Mouse (Mus musculus) naive thymus-derived CD4-positive, alpha-beta T cell, adult 2 months (primary cell): Measurements from ENCODE around the gene Dnajb3.
A peak's percentile ranks its signal among the peaks of the same experiment; 100 is the strongest.

Source experiments
- DNase-seq: peaks from one replicate; pipeline ENCODE4 v3.0.0-alpha.2; 2011; ENCODE audit warnings: low read depth

Dnajb3 gene

DNA sequence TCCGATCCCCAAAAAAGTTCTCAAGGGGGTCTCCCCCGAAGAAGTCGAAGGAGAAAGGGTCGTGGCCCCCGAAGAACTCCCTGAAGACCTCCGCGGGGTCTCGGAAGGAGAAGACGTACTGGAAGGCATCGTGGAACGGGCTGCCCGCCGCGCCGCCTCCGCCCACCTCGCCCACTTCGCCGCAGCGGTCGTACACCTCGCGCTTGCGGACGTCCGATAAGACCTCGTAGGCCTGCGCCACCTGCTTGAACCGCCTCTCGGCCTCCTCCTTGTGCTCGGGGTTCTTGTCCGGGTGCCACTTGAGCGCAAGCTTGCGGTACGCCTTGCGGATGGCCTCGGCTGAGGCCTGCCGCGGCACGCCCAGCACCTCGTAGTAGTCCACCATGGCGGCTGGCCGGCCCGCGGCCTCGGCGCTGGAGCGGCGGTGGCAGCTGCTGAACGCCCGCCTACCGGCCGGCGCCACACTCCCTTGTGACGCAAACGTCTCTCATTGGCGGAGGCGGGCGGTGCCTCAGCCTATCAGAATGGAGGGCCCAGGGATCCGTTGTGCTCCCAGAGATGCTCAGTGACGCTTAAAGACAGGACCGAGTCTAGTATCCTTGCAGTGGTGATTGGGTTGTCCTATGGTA is at the start of gene Dnajb3:
Gene Dnajb3 (minus strand): TSS at position 489 of the 629 bp plus-strand sequence.
- DNase-seq = peak; percentile 64

DNA sequence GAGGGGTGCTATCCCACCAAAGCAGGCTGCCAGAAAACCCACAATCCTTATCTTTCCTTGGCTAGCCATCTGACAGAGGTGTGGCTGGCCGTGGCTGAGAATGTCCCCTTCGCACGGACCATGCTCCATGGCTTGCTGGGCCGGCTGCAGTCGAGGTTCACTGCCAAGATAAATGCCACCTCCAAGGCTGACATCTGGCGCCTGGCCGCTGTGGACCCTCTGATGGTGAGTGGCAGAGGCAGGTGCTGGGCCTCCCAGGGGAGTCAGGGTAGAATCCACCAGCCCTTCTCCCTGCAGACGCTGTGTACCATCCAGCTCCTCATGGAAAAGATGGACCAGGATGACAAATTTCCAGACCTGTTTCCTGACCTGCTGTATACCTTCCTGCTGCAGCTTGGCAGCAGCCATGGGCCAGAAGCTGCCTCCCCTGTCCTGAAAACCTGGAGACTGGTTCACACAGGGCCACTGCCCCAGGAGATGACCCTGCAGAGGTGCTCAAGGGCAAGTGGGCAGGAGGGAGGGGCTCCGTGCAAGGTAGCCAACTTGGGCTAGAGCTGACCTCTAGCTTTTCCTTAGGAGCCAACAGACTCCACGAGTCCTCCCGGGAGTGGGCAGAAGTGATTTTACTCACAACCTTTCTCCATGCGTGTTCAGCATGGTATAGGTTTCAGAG is 49.3 kb upstream of the Dnajb3 start:
- no peak for DNase-seq

DNA sequence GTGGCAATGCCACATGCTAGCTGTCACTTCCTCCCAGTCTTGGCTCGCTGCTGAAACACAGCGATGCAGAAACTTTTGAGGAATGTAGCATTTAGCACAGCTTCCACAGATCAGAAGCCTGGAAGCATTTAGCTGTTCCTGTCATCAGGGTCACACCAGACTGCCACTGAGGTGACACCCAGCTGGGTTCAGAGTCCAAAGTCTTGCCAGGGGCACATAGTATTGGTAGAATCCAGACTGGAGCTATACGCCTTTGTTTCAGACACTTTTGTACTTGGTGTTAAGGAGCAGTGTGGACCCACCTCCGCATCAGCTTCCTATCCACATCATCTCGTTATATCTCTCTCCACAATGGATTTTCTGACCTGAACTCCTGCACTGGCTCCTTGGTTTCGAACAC is 48.0 kb upstream of the Dnajb3 start:
- DNase-seq = no peak

DNA sequence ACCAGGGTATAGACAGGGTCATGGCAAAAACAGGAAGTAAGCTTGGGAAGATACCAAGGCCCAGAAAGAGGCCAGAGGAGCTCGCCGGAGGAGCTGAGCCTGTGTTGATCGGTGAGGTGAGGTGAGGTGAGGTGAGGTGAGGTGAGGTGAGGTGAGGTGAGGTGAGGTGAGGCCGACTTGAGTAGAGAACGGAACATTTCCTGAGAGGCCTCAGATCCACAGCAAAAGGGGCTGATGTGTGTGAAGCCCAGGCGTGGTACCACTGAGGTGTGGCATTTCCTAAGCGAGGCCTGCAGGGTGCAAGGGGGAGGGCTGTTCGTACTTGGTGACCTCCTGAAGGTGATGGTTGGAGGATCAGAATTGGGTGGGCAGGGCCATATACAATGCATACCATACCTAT is 47.5 kb upstream of the Dnajb3 start:
- DNase-seq = no peak

DNA sequence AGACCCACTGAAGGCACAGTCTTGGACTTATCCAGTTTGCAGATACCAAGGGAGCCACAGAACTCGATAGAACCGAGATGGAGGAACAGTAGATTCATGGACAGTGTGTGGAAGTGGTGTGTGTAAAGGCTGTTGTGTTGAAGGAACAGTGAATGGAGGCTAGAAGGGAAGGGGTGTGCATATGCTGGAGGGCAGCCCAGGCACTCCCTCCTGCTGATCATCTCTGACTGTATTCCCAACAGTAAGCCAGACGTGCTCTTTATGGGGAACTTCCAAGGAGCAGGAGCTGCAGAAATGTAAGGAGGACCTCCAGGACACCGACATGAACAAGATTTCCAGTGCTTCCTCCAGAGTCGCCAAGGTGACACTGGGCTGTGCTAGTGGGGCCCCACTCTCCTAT is 44.4 kb upstream of the Dnajb3 start:
- no peak for DNase-seq

DNA sequence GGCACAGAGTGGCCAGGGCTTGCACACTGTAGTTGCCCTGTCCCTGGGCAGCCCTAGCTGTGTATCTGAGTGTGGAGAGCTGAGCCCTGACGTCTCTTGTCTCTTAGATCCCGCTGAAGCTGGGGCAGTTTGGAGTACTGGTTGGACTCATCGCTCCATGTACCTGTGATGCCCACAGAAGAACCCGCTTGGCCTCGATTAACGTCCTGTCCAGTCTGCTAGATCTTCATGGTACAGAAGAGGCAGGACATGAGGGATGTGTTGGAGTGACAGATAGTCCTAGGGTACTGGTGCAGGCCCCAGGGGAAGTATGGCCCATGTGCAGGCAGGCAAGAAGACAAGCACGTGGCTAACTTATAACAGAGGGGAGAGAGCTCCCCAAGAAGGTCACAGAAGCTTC is 44.0 kb upstream of the Dnajb3 start:
- no peak for DNase-seq

DNA sequence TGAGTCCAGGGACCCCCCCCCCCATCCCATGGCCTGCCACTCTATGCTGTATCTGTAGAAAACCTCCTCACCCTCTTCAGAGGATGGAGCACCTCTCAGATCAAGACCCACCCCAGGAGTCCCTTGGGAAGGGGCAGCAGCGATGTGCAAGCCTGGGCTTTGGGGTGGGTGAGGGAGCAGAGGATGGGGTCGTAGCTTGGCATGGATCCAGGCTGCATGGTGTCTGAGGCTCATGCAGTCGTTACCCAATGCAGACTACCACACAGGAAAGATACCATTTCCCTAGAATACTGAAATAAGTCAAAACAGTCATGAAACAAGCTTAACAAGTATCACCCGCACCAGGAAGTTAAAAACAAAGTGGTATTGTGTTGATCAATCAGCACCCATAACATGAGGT is 43.1 kb upstream of the Dnajb3 start:
- no peak for DNase-seq

DNA sequence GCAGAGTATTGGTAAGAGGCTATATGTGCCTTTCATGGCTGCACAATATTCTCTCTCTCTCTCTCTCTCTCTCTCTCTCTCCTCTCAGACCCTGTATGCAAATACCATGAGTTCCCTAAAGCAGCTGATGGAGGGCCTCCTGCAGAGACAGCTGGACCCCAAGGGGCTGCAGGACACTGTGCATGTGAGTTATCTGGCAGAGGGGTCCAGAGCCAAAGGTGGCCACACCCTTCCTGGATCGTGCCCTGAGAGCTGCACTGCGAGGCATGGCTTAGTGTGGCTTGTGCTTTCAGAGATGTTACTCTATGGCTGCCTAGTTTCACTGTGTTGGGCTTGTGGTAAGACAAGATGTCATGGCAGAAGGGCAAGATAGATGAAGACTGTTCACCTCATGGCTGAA is 42.1 kb upstream of the Dnajb3 start:
- no peak for DNase-seq

DNA sequence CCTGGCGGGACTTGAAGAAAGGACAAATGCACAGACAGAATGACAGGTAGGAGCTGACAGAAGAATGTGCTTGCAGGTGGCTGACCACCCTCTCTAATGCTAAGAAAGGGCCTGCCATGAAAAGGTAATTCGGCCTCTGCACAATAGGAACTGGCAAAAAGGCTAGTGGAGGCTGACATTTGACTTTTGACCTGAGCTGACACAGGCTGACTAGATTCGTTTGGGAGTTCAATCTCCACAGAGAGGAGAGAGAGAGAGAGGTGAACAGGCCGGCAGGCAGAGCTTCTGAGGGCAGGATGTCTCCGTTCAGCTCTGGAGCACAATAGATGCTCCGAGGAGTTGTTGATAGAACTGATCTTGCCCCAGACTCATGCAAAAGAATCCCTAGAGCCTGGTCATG is 40.8 kb upstream of the Dnajb3 start:
- no peak for DNase-seq

DNA sequence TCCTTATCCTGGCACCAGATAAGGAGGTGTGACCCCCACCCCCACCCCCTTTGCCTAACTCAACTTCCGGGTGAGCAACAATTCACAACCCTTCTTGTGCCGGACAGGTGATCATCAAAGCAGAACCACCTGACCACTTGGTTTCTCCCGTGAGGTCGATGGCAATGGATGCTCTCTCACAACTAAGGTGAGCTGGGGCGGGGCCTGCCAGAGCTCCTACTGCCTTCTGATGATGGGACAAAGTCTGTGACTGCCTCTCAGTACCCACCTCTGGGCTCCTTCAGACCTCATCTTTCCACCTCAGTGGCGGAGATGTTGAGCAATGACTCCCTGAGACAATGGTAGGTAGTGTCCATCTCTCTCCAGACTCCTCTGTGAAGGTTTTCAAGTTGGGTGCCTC is 40.3 kb upstream of the Dnajb3 start:
- no peak for DNase-seq

DNA sequence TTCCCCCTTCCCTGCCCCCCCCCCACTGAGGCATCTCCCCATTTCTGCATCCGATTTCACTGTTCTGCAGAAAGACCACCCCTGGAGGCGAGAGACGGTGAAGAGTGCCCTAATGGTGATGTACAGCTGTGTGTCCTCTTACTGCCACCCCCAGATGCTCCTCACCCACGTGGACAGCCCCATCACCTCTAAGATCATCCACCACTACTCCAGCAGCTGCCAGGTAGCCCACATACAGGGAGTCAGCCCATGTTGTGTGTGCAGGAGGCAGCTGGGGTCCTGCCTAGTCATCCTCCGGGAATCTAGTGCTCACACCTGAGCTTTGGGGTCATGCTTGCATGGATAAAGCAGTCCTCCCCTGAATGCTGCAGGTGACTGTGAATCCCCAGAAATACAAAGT is 38.3 kb upstream of the Dnajb3 start:
- no peak for DNase-seq

DNA sequence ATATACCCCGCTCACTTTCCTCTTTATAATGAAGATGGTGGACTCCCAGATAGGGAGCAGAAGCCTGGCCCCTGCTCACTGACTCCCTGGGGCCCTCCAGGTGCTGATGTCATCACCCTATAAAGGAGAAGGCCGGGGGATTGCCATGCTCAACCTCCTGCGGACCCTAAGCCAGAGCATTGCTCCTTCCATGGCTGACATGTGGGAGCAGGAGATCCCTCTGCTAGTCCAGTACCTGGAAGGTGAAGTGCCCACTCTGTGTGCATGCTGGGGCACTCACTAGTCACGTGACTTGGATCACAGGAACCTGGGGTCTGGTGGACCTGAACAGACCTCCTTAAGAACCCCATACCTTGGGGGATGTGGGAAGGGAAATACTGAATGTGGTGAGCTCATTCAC is 35.0 kb upstream of the Dnajb3 start:
- no peak for DNase-seq

DNA sequence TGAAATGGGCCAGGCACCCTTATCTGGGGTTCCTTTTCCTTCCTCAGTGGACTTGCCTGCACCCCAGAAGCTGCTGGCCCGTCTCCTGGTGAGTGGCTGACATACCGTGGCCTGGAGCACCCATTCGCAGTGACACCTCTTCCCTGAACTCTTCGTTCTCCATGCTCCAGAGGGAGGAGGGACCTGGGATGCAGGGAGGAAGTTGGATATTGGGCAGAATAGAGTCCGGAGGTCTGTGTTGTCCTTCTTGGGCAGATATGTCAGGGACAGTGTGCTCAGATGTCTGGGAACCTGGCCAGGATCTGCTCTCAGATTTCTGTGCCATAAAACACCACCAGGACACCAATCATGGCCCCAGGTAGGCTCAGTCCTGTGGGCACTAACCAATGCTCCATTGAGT is 34.5 kb upstream of the Dnajb3 start:
- no peak for DNase-seq

DNA sequence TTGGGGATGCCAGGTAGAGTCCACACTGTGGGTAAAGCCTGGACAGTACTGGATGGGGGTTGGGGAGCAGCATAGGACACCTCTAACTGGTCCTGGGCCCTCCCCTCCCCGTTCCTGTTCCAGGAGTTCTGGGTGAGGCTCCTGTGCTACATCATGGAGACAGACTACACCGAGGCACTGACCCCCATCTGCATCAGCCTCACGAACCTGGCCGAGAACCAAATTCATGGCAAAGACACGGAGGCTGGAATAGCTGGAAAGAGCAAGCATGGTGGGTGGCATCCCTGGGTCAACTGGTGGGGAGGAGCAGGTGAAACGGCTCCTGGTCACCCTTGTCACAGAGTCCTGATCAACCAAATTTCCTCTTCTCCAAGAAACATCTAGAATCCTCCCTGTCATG is 33.2 kb upstream of the Dnajb3 start:
- DNase-seq = no peak

DNA sequence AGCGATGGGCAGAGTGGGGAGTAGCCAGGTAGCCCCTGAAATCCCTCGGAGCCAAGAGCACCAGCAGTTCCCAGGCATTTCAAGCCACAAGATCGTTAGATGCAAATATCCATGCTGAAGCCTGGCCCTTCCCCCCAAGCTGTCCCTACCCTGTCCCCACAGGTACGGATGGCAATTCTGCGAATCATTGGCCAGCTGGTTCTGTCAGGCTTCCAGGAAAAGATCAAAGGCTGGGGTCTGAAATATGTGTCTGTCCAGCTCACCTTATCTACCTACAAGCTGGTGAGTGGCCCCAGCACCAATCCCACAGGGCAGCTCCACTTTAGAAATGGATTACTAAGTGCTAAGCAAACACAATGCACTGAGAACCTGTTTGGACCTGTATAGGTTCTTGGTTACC is 31.7 kb upstream of the Dnajb3 start:
- DNase-seq = no peak

DNA sequence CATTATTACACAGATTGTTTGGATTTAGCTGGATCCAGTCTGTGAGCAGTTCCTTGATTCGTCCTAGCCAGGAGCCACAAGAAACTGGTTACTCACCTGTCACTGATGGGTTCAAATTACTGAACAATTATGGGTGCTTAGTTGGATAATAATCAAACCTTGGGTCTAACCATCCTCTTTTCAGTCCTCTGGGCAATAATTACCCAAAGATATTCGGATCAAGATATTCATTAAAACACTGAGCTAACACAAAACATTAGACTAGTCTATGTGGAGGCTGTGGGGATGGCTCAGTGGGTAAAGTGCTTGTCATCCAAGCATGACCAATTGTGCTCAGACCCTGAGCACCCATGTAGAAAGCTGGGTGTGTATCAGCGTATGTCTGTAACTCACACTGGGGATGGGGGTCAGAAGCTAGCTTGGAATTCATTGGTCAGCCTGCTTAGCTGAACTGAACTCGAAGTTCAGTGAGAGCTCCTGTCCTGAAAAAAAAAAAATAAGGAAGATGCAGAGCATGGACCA is 30.4 kb upstream of the Dnajb3 start:
- DNase-seq = no peak

DNA sequence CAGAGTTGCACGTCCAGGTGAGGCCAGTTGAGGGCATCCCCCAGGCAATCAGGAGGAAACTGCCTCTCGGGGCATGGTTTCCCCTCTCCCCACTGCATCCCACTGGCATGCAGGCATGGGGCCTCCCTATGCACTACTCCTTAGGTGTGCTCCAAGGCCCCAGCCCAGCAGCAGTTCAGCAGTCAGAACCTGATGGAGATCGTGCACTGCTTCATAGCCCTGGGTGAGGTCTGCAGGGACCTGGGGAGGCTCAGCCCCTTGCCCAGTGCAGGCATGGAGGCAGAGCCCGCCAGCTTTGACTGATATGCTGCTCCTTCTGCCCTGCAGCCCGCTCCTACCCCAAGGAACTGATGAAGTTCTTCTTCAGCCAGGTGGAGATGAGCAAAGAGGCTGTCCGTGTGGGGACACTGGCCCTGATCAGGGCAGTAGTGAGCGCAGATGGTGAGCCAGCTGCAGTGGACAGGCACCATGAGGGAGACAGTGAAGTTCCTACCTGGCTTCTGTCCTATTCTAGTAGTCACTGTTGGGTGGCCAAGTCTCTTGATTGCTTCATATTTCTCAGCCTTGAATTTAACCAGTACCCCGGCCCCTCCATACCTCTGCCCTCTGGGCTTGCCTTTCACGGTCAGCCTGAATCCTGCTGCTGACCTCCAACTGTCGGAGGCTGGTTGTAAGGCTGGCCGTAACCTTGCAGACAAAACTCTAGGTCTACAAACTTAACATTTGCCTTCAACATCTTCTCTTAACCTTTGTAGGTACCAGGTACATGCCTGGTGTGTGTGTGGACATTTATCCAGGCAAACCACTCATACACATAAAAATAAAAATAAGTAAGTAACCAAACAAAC is 29.7 kb upstream of the Dnajb3 start:
- DNase-seq = no peak

DNA sequence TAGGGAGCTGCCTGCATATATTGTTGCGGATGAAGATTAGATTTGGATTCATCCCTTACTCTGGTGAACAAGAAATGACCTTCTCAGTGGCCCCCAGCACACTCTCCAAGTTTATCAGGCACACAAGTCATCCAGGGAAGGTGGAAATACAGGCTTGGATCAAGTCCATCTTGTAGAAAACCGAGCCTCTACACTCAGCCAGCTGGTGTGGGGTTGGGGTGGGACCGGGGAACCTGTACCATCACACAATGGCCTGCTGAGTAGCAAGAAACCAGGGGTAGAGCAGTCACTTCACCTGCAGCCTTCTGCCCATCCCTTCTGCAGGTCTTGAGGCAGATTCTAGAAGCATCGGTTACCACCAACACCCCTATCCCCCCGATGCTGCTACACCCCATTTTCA is 29.1 kb upstream of the Dnajb3 start:
- DNase-seq = no peak

DNA sequence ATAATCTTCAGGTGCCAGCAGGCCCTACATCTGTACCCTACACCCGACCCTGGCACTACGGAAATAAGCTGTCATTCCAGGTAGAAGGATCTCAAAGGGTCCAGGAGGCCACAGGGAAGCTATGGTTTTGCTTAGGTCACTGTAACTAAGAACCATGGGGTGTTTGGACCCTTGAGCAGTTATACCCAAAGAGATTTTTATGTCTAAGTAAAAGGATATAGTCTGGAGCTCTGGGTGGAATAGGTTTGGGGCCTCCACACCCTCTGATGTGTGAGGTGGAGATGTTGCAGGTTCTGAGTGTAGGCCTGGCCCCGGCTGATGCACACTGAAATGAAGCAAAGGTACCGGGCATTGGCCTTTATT is 28.6 kb upstream of the Dnajb3 start:
- DNase-seq = no peak

DNA sequence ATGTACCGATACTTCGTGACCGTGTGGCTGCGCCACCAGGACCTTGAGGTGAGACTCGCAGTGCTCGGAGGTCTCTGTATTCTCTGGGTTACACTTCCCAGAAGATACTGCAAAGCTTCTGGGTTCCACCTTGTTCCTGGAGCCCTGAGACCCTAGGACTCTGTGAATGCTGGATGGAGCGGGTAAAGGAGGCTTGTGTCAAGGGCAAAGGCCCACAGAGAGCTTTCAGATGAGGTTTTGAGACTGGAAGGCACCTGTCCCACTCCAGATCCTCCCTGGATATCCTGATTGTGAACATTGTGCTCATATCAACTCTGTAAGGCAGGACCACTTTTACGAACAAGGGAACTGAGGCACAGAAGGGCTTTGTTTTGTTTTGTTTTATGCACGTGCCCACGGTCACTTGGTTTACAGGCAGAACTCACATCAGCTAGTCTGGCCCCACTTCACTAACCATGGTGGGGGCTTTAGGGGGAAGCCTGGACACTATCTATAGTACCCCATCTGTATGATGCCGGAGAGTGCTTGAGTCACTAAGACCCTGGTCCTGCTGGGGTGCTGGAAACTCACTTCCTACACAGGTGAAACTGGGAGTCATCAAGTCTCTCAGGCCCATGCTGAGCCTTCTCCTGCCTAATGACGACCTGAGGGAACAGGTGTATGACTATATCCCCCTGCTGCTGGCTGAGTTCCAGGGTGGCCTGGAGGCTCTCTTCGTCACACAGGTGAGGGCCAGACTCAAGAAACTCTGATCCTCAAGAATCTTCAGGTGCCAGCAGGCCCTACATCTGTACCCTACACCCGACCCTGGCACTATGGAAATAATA is 28.1 kb upstream of the Dnajb3 start:
- no peak for DNase-seq

DNA sequence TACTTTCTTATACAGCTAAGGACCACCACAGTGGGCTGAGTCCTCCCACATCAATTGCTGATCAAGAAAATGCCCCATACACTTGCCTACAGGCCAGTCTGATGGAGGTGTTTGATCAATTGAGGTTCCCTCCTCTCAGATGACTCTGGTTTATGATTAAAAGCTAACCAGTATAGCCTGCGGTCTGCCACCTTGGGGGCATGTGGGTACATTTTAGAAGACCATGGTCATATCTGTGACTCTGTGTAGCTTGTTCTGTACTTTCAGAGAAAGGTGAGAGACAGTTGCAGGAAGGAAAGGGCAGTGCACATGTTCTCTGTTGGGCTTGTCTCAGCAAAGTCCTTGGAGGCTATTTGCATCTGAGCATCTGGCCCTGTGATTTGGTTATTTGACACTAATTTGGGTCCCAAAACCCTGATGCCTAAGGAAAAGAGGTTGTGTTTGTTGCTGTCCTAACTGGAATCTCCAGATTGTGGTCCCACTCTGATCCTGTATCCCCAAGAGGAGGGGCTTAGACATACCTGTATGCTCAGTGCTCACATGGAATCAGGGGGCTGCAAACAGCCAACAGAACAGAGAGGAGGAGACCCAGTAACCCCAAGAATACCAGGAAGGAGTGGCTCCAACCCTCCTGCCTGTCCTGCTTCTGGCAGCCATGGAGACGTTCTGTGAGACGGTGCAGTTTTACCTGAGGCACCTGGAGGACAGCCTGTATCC is 27.2 kb upstream of the Dnajb3 start:
- DNase-seq = no peak
